Mouse (Mus musculus) cerebral cortex, adult 2 months (tissue): Measurements from ENCODE around the gene Chrnb2.

Experiments used
- WGBS: fragments of 180-500 bp; shearing (Covaris S2); methylation state at CpG from one replicate; pipeline ENCODE4 v1.1.7; 2018; 5-methylcytosine and 5-hydroxymethylcytosine counted together

Gene Chrnb2

DNA sequence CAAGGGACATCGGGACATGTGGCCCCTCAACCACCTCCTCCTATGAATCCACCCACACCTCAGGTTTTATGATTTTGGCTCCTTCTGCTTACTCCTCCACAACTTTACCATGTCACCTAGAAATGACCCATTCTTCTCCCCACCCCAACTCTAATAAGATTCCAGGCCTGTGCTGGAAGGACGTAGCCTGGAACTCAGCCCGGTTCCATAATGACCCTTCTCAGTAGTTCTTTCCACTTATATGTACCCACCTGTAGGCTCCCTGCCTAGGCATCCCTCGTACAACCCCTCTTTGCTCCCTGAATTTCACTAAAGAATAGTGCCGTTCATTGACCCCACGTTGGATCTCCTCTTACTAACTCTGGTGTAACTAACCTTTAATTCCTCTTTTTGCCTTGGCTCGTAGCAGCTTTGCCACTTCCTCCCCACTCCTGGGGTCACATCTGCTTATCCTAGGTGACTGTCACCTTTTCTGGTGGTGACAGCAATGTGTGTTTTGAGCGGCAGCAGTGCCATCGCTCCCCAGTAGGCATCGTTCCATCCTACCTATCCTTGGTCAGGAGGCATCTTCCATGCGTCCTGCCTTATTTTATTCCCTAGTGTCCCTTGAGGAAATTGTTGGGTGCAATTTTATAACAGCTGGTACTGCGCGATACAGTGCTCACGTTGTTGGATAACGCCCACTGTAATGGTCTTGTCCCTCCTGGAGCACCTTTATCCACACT, 10.0 kb upstream of the Chrnb2 start:
- whole genome bisulfite sequencing: 28% methylated on average over 15 of the region's 15 CpGs

GRCm38 (mm10) chr3:89773740-89774211, 9.3 kb upstream of the Chrnb2 start:
- 1% methylated on average over 32 of the region's 37 CpGs for WGBS

GRCm38 (mm10) chr3:89772968-89773709, 8.7 kb upstream of the Chrnb2 start, which contains the start of gene Ube2q1:
TSS of gene Ube2q1 (plus strand) at chr3:89773616.
- under 1% methylated on average over 84 of the region's 90 CpGs for whole genome bisulfite sequencing

DNA sequence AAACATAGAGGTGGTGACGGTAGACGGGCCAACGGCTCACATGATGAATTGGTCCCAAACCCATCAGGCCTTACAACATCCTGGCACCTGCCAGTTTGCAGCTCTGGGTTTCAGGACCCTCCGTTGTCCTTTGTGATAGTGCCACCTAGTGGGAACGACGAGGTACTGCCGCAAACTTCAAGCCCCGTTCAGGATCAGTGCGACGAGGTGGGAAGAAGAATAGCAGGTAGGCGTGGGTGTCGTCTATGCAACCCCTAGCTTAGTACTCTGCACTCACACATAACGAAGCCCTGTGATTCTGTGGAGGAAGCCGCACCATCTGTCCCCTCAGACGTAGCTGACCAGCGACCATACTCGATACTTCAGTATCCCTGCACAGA, 8.1 kb upstream of the Chrnb2 start:
- WGBS: under 1% methylated on average over 17 of the region's 17 CpGs

DNA sequence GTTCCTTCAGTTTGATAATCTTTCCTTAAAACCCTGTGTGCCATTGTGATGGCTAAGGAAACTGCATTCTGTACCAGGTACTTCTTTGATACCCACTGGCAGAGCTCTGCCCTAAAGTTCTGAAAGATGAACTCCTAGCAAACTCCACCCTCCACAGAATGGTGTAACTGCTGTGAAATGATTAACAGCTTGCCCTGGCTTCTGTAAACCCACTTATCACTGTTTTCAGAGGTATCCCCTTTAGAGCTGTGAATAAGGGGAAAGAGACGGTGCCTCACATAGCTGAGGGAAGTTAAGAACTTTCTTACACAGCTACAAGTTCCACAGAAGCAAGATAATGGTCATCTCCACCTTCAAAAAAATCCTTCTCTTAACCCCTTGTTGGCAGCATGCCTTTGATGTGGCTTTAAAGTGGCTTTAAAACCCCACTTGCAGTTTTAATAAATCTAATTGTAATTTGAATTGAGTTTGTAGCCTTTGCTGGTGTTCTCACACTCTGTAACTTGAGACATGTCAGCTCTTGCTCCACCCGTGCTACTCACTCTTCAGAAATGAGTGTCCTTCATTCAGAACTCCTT, 6.1 kb upstream of the Chrnb2 start:
- 73% methylated on average over 2 of the region's 2 CpGs for WGBS

DNA sequence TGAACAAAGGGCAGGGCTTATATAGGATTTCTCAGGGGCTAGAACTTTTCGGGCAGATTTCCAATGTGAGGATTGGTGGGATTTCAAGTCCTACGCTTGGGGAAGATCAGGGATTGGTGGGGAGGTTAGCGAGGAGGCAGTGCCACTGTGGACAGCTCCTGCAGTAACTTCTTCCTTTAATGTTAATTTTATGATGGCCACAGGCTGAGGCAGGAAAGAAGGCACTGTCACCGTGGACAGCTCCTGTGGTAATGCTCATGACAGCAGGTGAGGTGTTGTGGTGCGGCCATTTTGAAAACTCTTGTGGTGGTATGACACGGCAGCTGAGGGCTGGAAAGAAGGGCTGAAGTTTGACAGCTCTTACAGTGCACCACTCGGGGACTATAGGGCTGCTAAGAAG, 5.2 kb upstream of the Chrnb2 start:
- WGBS: 83% methylated on average over 7 of the region's 7 CpGs

GRCm38 (mm10) chr3:89759786-89760185, 4.6 kb downstream of the Chrnb2 start:
- 20% methylated on average over 3 of the region's 3 CpGs for WGBS

- WGBS: 52% methylated on average over 2 of the region's 2 CpGs
These were observed 6.6 kb downstream of the Chrnb2 start for GRCm38 (mm10) chr3:89757851-89758250.

GRCm38 (mm10) chr3:89755283-89755682, 9.1 kb downstream of the Chrnb2 start:
- 68% methylated on average over 6 of the region's 6 CpGs for WGBS

- WGBS: 19% methylated on average over 1 of the region's 1 CpGs
These were observed 12.1 kb downstream of the Chrnb2 start for GRCm38 (mm10) chr3:89752307-89752706.

GRCm38 (mm10) chr3:89738509-89738908, 25.9 kb downstream of the Chrnb2 start:
- WGBS: 96% methylated on average over 6 of the region's 6 CpGs

DNA sequence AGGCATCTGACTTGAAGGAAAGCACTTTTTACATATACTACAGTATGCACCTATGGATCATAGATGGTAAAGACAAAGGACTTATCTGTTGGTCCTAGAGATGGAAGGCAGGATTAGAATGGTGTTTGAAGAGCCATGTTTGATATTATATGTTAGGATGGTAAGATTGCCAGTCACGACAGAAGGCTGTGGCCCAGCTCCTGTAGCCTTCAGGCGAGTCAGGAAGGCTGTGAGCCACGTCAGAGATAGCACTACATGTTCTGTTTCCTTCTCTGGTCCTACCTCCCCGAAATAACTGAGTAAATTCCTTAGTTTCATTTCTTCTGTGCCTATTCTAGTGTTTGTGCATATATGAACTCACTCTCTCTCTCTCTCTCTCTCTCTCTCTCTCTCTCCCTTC, 32.3 kb downstream of the Chrnb2 start:
- WGBS: 54% methylated on average over 4 of the region's 4 CpGs

DNA sequence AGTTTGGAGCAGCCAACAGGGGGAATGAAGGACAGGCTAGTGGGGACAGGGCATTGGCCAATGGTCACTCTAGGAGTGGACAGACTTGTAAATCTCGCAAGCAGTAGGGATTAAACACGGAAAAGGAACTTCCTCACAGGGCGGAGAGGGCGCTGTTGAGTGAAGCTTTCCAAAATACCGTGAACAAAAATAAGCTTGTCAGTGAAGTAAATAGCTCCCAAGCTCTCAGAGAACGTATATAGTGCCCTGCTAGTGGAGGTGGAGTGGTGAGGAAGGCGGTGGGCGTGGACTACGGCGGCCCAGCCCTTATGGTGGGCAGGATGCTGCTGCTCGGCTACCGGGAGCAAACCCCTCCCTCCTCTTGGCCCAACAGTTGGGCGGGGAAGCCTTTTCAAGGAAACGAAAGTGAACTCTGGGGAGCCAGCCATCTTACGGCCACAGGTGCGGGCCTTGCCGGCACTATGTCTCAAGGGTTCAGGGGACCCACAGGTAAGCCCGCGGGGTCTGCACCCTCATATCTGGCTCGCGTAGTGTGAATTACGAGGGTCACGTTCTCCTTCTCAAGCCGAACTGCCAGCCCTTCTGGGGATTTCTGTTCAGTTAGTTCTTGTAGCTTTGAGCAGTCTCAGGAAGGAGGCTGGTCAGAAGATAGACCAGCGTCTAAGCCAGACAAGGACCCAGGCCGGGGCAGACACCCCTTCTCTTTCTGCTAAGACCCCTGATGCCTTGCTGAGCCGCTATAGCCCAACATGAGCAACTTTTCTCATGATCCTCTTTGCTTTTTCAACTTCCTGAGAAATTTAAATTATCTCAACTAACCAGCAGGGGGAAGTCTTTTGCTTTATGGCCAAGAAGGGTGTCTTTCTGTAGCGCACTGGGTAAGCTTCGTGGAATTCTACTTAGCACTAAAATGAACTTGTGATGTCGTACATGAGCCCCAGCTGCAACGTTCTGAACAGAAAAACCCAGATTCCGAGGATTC, 33.8 kb downstream of the Chrnb2 start:
- WGBS: 1% methylated on average over 32 of the region's 32 CpGs

GRCm38 (mm10) chr3:89728848-89729247, 35.6 kb downstream of the Chrnb2 start:
- 72% methylated on average over 2 of the region's 2 CpGs for WGBS

DNA sequence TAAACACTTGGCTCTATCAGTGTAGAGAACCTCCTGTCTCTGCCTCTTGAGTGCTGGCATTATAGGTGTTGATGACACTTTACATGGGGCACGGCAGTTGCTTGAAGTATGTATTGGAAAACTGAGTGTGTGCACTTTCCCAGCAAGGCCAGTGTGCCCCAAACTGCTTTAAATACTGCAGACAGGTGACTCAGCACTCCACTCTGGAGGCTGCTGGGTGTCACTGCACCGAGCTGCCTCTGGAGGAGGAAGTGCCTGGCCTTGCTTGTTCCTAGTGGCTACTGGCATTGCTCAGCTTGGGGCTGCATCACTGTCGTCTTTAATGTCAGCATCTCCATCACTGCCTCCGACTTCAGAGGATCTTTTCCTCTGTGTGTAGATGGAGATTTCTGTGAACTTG, 37.4 kb downstream of the Chrnb2 start:
- WGBS: 22% methylated on average over 4 of the region's 4 CpGs

DNA sequence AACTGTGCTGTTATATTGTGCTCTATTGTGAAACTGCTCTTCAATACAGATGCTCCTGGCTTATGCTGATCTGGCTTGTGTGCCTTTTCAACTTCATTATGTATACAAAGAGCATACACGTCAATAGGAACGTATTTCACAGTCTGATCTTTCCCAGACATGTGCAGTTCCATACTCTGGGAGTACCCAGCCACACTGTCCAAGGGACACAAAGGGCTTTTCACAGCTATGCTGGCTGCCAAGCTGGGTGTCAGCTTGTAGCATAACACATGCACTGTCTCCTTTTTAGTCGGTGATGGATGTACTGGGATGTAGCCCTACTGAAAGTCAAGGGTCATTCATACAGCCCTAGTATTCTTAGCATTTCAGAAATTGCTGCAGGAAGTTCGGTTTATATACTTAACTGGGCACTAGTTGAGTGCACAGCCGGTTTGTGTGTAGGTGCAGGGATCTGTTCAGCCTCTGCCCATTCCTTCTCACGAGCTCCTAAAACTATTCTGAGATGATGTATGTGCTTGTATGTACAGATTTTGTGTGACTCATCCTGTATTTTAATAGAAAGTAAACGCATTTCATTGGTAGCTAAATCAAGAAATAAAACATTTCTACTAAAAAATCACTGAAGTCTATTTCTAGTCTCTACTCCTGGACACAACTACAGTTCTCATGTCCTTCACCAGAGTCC, 40.9 kb downstream of the Chrnb2 start:
- WGBS: 26% methylated on average over 7 of the region's 7 CpGs

DNA sequence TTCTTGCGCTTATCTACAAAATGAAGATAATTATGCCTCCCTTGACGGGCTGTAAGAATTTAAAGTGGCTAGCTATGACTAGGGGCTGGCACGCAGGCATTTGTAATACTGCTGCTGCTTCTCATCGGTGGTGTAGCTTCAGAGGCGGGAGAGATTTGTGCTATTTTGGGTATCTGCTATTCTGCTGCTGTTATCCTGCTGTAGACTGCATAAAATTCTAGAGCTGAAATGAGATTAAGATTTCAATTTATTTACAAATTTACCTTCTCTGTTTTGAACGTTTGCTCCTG, 48.5 kb downstream of the Chrnb2 start:
- 20% methylated on average over 6 of the region's 6 CpGs for WGBS

DNA sequence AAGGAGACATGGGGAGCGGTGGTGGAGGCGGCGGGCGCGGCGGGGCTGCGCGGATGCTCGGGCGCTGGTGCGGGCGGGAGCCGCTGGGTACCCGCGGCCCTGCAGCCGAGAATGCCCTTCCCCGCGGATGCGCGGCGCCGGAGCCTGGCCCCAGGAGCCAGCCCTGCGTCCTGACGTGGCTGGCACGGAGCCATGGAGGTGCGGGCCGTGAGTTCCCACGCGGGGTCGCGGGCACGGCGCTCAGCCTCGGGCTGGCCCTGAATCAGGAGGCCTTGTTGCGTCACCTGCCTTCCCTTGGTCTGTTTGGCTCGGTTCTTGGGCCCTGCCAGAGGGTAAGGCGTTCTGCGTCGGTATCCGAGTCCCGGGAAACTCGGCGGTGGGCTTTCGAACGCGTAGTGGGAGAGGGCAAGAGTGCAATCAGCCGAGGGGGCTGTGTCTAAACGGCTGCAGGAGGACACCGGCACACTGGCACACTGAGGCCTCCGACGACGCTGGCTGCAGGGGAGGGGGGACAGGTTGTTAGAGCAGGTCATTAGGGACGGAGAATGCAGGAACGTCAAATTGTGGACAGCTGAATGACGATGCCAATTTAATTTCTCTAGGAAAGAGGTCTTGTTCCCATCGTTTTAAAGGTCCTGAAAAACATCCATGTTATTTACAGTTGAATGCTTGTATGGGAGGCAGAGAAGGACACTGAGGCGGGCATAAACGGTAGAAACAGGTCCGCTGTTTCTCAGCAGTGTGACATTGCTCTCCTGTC, 49.0 kb downstream of the Chrnb2 start:
- 1% methylated on average over 59 of the region's 59 CpGs for WGBS

DNA sequence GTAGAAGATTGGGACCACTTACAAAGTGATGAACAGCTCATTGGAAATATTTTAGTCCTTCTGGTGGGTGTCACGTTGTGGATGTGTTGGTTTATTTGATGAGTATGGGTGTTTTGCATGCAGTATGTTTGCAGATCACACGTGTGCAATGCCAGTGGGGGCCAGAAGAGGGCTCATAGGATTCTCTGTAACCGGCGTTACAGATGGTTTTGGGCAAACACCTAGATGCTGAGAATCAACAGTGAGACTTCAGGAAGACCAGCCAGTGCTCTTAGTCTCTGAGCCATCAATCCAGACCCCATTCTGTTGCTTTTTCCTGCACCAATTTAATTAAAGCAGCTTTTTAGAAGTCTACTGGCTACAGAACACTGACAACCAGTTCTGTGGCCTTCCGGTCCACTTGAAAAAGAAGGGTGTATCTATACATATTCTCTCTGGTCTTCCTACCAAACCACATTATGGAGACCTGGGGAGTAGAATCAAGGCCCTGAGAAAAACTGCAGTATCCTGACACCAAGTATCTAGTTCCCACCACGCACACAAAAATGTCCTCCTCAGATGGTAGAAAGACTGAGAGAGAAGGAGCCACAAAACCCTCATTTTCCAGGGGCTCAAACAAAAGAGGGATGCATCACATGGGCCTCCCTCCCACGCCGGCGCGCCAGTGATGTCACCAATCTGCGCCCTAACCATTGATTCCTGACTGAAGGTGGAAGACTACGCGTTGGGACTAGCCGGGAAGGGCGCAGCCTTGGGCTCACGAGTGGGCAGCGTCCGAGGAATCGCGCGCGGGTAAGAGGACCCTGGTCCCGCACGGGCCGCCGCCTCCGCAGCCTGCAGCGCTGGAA, 49.8 kb downstream of the Chrnb2 start, which contains the start of gene Adar:
Gene Adar, plus strand, starts transcription at position 664 of the 848 bp plus-strand sequence.
- 2% methylated on average over 28 of the region's 28 CpGs for WGBS
